Mouse (Mus musculus): ENCODE measurements around the gene Ap2a2.
A peak's percentile ranks its signal among the peaks of the same experiment; 100 is the strongest.

Ap2a2 gene

DNA sequence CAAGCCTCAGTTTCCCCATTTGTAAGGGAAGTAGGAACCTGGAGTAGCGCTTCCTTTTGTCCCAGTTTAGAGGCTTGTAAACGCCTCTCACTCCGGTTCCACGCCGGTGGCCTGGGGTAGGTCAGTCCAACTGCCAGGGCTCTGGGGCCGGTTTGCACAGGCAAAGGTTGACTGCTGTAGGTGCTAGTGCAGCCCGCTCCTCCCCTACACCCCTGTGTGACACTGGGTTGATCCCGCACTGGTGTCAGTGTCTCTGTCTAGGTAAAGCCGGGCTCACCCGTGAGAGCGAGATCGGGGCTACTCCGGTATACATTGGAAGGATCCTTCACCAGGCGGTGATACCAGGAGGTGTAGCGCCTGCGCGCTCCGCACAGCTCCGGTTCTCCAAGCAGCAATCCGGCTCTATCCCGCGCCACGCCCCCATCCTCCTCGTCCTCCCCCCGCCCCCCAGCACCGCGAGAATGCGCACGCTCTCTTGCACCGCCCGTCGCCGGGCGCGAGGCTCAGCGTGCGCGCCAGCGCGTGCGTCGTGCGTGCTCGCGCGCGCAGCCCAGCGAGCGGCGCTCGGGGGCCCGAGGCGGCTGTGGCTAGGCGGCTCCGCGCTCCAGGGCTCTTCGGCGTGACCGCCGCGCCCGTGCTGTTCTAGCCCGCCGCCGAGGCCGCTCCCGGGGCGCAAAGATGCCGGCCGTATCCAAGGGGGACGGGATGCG is at the start of gene Ap2a2:
TSS of gene Ap2a2 (plus strand) at position 492 of the 710 bp plus-strand sequence.
- peak; percentile 97 for DNase-seq

DNA sequence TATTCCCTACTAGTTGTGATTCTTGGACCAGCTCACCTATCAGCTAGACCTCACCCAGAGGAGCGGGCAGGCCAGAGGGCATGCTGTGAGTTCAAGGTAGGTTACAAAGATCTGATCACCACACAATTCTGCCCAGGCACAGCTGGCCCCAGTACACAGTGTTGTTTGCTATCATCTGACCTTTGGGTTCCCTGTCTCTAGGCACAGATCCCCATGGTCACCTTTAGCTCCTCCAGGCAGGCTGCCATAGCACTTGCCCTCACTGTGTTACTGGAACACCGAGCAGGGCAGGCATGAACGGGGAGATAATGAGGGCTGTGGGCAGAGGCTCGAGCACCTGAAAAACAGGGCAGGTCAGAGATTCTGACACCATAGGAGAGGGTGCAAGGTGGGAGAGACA is 44.3 kb upstream of the Ap2a2 start:
- DNase-seq: no peak

- no peak for DNase-seq
These were observed 43.7 kb upstream of the Ap2a2 start for GRCm38 (mm10) chr7:141518296-141518695.

GRCm38 (mm10) chr7:141518926-141519325 is 43.0 kb upstream of the Ap2a2 start:
- DNase-seq: no peak

- peak; percentile 6 for DNase-seq
These were observed 42.2 kb upstream of the Ap2a2 start for GRCm38 (mm10) chr7:141519795-141520194.

DNA sequence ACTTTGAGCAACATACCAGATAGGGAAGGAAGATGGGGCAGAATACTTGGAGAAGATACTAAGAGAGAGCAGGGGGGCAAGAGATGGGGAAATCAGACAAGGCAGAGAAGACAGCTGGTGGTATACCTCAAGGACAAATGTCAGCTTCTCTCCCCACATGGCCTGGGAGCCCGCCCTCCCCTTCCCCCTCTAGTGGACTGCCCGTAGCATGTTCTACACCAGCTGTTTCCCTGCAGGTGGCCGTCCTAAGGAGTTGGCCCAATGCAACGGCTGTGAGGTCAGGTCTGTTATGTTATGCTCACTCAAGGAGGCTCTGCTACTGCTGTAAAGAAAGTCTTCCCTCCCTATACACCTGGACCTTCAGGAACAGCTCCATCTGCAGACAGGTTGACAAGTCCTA is 39.0 kb upstream of the Ap2a2 start:
- DNase-seq: peak; percentile 9

- no peak for DNase-seq
These were observed 37.7 kb upstream of the Ap2a2 start for GRCm38 (mm10) chr7:141524271-141524670.

GRCm38 (mm10) chr7:141524760-141525579 is 37.0 kb upstream of the Ap2a2 start:
- peak; percentile 86 for DNase-seq

- no peak for DNase-seq
These were observed 36.4 kb upstream of the Ap2a2 start for GRCm38 (mm10) chr7:141525580-141525925.

GRCm38 (mm10) chr7:141535570-141535969 is 26.4 kb upstream of the Ap2a2 start:
- no peak for DNase-seq

DNA sequence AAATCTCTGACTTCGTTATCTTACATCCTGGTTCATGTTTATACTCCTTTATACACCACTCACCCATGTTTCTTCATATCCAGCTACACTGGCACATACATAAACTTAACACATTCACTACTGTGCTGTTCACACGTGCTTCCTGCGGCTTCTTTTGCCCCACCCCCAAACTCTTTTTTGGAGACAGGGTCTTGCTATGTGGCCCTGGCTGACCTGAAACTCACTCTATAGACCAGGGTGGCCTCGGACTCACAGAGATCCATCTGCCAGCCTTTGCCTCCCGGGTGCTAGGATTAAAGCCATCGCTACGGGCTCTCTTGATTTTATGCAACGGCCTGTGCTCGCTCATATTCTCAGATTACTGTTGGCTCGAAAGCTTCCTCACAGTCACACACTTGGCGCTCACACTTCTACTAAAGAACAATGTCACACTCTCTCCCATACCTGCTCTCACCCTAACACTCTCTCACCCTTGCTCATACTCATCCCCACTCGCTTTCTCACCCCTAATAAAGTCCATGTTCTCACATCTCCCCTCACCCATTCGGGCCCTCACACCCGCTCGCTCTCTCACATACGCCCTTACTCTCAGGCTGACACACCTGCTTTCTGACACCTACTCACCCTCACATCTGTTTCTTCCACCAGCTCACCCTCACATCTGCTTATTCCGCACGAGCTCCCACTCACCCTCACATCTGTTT is 23.0 kb upstream of the Ap2a2 start:
- no peak for DNase-seq

DNA sequence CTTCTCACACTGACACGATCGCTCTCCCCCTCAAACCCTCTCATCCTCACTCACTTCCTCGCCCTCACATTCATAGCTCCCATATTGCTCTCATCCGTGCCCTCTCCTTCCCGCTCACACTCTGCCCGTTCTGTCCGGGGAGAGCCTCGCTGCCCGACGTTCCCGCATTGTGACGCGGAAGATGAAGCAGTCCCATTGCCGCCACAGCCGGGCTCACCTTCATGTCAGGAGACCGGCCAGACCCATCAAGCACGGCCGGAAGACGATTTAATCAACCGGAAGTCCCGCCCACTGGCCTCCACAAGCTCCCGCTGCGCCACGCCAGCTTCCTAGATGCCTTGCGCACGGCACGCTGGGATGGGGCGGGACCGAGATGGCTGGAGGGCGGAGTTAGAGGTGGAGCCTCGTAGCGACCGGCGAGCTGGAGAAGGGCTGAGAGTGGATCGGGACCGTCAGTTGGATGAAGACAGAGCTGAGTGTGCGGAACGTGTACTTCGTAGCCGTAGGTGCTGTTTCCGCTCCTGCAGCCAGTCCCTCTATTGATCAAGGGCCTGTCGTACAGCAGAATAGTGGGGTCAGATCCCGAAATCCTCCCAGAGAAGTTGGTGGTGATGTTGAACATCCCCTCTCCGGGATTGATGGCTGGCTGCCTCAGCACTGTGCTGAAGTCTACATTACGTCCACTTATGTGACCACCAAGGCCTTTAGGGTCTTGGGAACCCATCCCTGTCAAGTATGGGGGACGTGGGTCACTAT is 22.2 kb upstream of the Ap2a2 start, which contains the start of gene Chid1:
TSS of gene Chid1 (minus strand) at position 302 of the 756 bp plus-strand sequence.
- DNase-seq: peak; percentile 99

DNA sequence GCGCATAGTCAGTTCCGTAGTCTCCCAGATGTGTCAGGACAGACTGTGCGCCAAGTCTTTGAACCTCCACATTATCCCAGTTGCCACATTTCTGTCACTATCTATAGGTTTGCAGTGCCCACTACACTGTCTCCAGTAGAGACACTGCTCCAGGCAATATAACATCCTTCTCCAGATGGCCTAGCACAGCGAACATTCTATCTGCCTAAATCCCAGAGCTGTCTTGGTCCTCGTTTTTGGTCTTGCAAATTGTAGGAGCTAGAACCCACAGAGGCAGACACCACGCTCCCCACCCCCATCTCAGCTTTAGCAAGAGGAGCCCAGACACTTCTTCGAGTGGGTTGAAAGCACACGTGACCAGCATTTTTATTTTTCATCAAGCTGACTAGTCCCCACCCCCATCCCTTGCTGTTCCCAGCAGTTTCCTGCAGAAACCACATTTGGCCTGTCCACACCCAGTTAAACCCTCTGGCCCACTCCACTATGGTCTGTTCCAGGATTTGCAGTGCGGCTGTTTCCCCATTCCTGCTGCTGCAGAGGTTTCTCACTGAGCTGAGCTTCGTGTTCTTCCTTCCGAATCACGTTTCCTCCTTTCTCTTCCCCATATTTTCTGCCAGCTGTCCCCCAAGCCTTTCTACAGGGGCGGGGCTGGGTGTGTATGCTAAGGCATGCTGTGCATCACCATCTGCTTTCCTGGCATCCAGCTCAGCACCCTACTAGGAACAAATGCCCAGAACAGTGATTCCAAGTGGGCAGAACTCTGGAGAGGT is 21.5 kb upstream of the Ap2a2 start:
- DNase-seq: no peak

DNA sequence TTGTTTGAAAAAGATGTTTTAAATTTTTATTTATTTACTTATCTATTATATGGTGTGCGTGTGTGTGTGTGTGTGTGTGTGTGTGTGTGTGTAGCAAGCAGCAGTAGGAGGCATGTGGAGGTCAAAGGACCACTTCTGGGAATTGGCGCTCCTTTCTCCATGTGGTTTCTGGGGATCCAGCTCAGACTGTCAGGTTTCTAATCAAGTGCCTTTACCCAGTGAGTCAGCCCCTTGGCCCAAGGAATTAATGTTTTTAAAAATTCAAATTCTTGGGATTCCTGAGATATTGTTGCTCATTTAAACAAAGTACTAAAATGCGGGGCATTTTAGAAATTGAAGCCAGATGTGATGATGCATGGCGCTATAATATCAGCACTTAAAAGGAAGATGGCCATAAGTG is 20.3 kb upstream of the Ap2a2 start:
- no peak for DNase-seq

- no peak for DNase-seq
These were observed 19.4 kb upstream of the Ap2a2 start for GRCm38 (mm10) chr7:141542588-141542987.

- no peak for DNase-seq
These were observed 17.3 kb upstream of the Ap2a2 start for GRCm38 (mm10) chr7:141544654-141545053.

- no peak for DNase-seq
These were observed 12.4 kb upstream of the Ap2a2 start for GRCm38 (mm10) chr7:141549432-141550061.

GRCm38 (mm10) chr7:141550464-141550863 is 11.5 kb upstream of the Ap2a2 start:
- no peak for DNase-seq

DNA sequence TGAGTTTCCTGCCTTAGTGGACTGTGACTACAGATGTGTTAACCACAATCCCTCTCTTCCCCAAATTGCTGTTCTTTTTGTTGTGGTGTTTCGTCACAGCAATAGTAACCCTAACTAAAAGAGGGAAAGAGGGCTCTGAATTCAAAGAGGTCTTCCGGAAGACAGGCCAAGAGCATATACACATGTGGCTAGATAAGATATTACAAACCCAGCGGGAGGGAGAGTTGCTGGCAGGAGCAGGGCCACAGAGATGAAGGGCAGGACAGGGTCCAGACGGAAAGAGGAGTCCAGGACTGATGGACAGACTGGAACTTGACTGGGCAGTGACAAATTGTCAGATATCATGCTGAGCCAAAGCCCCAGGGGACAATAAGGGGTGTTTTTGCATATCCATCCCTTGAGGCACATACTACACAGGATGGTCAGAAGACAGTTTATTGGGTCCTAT is 3.6 kb upstream of the Ap2a2 start:
- DNase-seq: no peak

DNA sequence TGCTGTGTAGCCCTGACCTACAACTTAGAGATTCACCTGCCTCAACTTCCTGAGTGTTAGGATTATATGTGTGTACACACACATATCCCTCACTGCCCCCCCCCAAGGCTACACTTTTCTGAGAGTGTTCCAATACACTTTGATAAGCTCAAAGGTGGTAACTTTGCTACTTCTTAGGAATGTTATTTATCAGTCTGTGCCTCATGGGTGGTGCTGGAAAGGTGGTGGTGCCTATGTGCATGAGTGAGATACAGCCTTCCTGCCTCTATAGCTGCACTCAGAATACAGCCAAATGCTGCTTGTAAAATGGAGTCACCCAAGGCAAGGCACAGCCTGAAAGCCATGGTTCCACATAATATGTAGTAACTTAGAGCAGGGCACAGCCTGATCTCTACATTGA is 3.0 kb upstream of the Ap2a2 start:
- DNase-seq: no peak

GRCm38 (mm10) chr7:141559726-141560325 is 2.1 kb upstream of the Ap2a2 start:
- no peak for DNase-seq
